Mouse (Mus musculus): ENCODE data around the gene Gm9970.

- TF ChIP-seq CTCF (IDR thresholded peaks at IDR 0.05) (no peak), POLR2A (IDR thresholded peaks at IDR 0.05; ENCODE audit: insufficient read depth, low read depth, low read length) (no peak), EP300 (IDR thresholded peaks at IDR 0.05; ENCODE audit: insufficient read depth, low read depth, low read length) (no peak)
Measured at GRCm38 (mm10) chr5:31196207-31196606, 44.8 kb downstream of the Gm9970 start.

Data from heart, adult 2 months (tissue).